Mouse (Mus musculus) liver, embryonic 15.5 days (tissue): ENCODE measurements around the gene Hist1h4h. TPM values are rescaled to one million over a fixed set of nuclear protein-coding genes. Genes with fewer than 3 reads are reported as not detected.

ENCODE experiments used
- ATAC-seq: fragments of 200-750 bp; cut with Nextera tagmentation; 2 replicates; pipeline ENCODE4 v1.8.0; 2017; ENCODE audit warnings: moderate number of reproducible peaks, mild to moderate bottlenecking, moderate library complexity; ENCODE audit not compliant: insufficient read depth
- H3K27ac ChIP-seq: fragments of 300-500 bp; sonication (generic); replicated peaks from 2 replicates; pipeline ENCODE4 v1.5.1; 2015; ENCODE audit warnings: mild to moderate bottlenecking, inconsistent platforms
- H3K27me3 ChIP-seq: fragments of 300-500 bp; sonication (generic); 2 replicates; pipeline ENCODE4 v1.6.1; 2015; ENCODE audit warnings: mild to moderate bottlenecking, inconsistent platforms
- H3K36me3 ChIP-seq: fragments of 300-500 bp; sonication (generic); replicated peaks from 2 replicates; pipeline ENCODE4 v1.6.1; 2015; ENCODE audit warnings: moderate library complexity, mild to moderate bottlenecking, inconsistent platforms
- H3K4me1 ChIP-seq: fragments of 300-500 bp; sonication (generic); replicated peaks from 2 replicates; pipeline ENCODE4 v1.6.1; 2015; ENCODE audit warnings: inconsistent platforms
- H3K4me2 ChIP-seq: fragments of 300-500 bp; sonication (generic); 2 replicates; pipeline ENCODE4 v1.6.1; 2015; ENCODE audit warnings: moderate library complexity, mild to moderate bottlenecking, inconsistent platforms
- H3K4me3 ChIP-seq: fragments of 300-500 bp; sonication (generic); replicated peaks from 2 replicates; pipeline ENCODE4 v1.5.1; 2015; ENCODE audit warnings: mild to moderate bottlenecking, inconsistent platforms
- H3K9ac ChIP-seq: fragments of 300-500 bp; sonication (generic); 2 replicates; pipeline ENCODE4 v1.6.1; 2015; ENCODE audit warnings: moderate library complexity, mild to moderate bottlenecking, inconsistent platforms
- H3K9me3 ChIP-seq: fragments of 300-500 bp; sonication (generic); replicated peaks from 2 replicates; pipeline ENCODE4 v1.6.1; 2016; ENCODE audit warnings: inconsistent platforms
- WGBS: fragments of 180-500 bp; shearing (Covaris S2); methylation state at CpG from one replicate; pipeline ENCODE4 v1.1.7; 2015; ENCODE audit warnings: mixed read lengths; ENCODE audit not compliant: insufficient replicate concordance; 5-methylcytosine and 5-hydroxymethylcytosine counted together
- polyA plus RNA-seq: library from polyadenylated mRNA; unstranded; fragments of >200 nt; fragmentation: Nextera tagmentation; extraction: Ambion mirVana; gene quantifications from 2 replicates; pipeline ENCODE4 v1.2.1, GENCODE M21; 2015

Gene Hist1h4h
- polyA plus RNA-seq, 1 experiment from 2014 or later: 7.0 TPM

DNA sequence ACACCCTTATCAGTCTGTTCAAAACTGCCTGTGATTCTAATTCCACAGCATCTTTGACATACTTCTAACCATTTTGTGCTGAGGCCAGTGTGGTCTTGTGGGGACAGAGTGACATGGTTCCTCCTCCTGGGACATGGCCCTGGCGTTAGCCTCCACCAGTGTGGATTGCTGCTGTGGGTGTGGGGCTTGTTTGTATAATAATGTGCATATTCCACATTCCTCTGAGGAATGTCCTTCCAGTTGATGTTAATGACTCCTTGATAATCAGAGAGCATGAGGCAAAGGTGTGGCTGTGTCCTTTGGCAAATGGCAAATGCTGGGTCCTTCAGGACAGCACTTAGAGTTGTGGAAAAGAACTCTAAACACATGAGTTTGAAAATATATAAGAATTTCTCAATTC is 17.3 kb upstream of the Hist1h4h start:
- H3K9me3 ChIP-seq: no peaks in the 10 kb centered on the region
- H3K36me3 ChIP-seq: no peaks in the 10 kb centered on the region
- H3K27me3 ChIP-seq: no peaks in the 10 kb centered on the region
- WGBS: 67% methylated on average over 1 of the region's 1 CpGs
- no peak overlapping the region for H3K9ac ChIP-seq
- H3K4me1 ChIP-seq: peaks cover 22% of the 10 kb centered on the region
- H3K27ac ChIP-seq: no peak overlapping the region
- no peak overlapping the region for H3K4me2 ChIP-seq
- no peak for ATAC-seq
- no peak overlapping the region for H3K4me3 ChIP-seq

DNA sequence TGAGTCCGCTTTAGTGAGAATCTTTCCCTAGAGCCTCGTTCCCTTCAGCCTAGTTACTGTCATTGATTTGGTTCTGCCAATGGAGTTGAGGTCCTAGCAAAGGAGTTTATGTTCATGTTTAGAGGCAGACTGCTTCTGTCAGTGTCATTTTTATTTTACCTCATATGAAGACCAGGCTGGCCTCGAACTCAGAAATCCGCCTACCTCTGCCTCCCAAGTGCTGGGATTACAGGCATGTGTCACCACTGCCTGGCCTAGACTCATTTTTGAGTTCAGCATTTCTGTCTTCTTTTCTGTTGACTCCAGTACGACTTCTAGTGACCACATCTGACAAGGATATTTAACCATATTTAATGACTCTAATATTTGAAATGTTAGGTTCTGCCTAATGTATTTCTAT is 15.6 kb upstream of the Hist1h4h start:
- ATAC-seq: no peak
- Histone ChIP-seq H3K27me3 (no peaks in the 10 kb centered on the region), H3K4me1 (peaks cover 29% of the 10 kb centered on the region), H3K9me3 (no peaks in the 10 kb centered on the region), H3K27ac (no peak overlapping the region), H3K9ac (no peak overlapping the region), H3K36me3 (no peaks in the 10 kb centered on the region), H3K4me2 (no peak overlapping the region), H3K4me3 (no peak overlapping the region)
- WGBS: 60% methylated on average over 5 of the region's 5 CpGs

DNA sequence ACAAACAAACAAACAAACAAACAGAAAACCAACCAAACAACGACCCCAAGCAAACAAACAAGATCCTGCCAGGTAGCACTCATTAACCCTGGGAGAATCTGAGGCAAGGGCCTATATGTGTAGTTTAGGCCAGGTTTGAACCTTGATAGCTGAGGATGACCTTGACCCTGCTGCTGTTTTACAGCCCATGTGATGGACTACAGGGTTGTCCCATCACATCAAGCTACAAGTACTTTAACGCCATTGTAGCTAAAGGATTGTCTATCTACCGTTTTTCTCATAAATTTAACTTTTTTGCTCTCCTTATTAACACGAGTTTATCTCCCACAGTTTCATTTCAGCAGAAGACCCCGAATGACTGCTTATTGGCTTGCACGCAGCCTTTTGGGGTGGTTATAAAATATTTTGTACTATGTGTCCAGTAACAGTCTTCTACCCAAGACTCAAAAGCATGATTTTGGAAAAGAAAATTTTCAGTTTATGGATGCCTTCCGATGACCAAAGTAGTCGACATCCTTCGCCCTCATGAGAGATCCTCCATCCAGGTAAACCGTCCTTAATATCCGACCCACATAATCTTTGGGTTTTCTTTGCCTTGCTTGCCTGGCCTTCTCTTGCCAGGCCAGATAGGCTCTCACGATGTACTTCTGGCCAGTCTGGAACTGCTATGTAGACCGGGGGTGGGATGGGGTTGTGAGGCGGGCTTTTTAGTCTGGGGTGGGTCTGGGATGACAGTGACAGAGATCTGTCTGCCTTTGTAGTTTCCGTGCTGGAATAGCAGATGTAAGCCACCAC is 14.8 kb upstream of the Hist1h4h start:
- Histone ChIP-seq H3K4me2 (peak overlapping the region; percentile 89), H3K36me3 (no peaks in the 10 kb centered on the region), H3K27ac (no peak overlapping the region), H3K9ac (peak overlapping the region; percentile 24; the same call in 1 of the 2 replicates), H3K4me3 (peak overlapping the region; percentile 62), H3K4me1 (peaks cover 33% of the 10 kb centered on the region), H3K27me3 (no peaks in the 10 kb centered on the region), H3K9me3 (no peaks in the 10 kb centered on the region)
- 50% methylated on average over 15 of the region's 15 CpGs for WGBS
- ATAC-seq: no peak

GRCm38 (mm10) chr13:23516822-23517602 is 13.8 kb upstream of the Hist1h4h start:
- peak overlapping the region; percentile 62 for H3K4me3 ChIP-seq
- no peaks in the 10 kb centered on the region for H3K9me3 ChIP-seq
- H3K9ac ChIP-seq: peak overlapping the region; percentile 63
- WGBS: under 1% methylated on average over 19 of the region's 19 CpGs
- H3K27ac ChIP-seq: peak overlapping the region; percentile 84
- H3K27me3 ChIP-seq: no peaks in the 10 kb centered on the region
- peaks cover 37% of the 10 kb centered on the region for H3K4me1 ChIP-seq
- no peaks in the 10 kb centered on the region for H3K36me3 ChIP-seq
- peak overlapping the region; percentile 89 for H3K4me2 ChIP-seq
- peak; percentile 48 for ATAC-seq

DNA sequence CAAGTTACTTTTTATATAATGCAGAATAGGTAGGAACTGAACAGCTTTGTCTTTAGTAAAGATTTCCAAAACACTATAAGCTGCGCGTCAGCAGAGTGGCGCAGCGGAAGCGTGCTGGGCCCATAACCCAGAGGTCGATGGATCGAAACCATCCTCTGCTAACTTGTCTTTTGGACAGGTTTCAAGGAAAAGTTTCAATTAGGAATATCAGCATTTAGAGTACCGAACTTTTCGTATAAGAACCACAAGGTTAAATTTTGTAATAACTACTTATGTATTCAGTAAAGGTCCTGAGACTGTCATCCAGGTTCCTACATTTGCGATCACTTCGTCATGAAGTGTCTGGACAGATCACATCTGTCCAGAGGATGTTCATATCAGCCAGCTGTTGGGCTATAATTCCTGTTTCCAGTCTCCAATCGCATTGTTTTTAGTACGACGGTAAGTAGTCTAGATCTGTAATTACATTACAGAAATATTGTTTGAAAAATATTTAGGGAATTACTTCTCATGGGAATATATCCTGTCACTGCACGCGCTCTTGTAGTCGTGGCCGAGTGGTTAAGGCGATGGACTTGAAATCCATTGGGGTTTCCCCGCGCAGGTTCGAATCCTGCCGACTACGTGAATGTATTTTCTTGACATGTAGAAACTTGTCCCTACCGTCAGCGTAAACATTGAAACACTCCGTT is 13.1 kb upstream of the Hist1h4h start:
- H3K4me3 ChIP-seq: peak overlapping the region; percentile 62
- peaks cover 38% of the 10 kb centered on the region for H3K4me1 ChIP-seq
- H3K9me3 ChIP-seq: no peaks in the 10 kb centered on the region
- peak overlapping the region; percentile 84 for H3K27ac ChIP-seq
- no peaks in the 10 kb centered on the region for H3K27me3 ChIP-seq
- peak overlapping the region; percentile 89 for H3K4me2 ChIP-seq
- WGBS: under 1% methylated on average over 27 of the region's 27 CpGs
- ATAC-seq: peak; percentile 81
- peak overlapping the region; percentile 63 for H3K9ac ChIP-seq
- no peaks in the 10 kb centered on the region for H3K36me3 ChIP-seq

GRCm38 (mm10) chr13:23518295-23518603 is 12.6 kb upstream of the Hist1h4h start:
- Histone ChIP-seq H3K36me3 (no peaks in the 10 kb centered on the region), H3K4me3 (peak overlapping the region; percentile 62), H3K4me2 (peak overlapping the region; percentile 89), H3K27me3 (no peaks in the 10 kb centered on the region), H3K27ac (peak overlapping the region; percentile 84), H3K9me3 (no peaks in the 10 kb centered on the region), H3K9ac (peak overlapping the region; percentile 49), H3K4me1 (peaks cover 38% of the 10 kb centered on the region)
- no peak for ATAC-seq
- WGBS: under 1% methylated on average over 6 of the region's 6 CpGs

- no peaks in the 10 kb centered on the region for H3K27me3 ChIP-seq
- 1% methylated on average over 6 of the region's 6 CpGs for WGBS
- H3K36me3 ChIP-seq: no peaks in the 10 kb centered on the region
- H3K4me2 ChIP-seq: peak overlapping the region; percentile 89
- H3K9ac ChIP-seq: no peak overlapping the region
- no peaks in the 10 kb centered on the region for H3K9me3 ChIP-seq
- peak overlapping the region; percentile 75 for H3K27ac ChIP-seq
- peaks cover 39% of the 10 kb centered on the region for H3K4me1 ChIP-seq
- peak overlapping the region; percentile 62 for H3K4me3 ChIP-seq
- peak; percentile 62 for ATAC-seq
Observed at GRCm38 (mm10) chr13:23518885-23519284, 12.0 kb upstream of the Hist1h4h start.

GRCm38 (mm10) chr13:23519416-23519815 is 11.4 kb upstream of the Hist1h4h start:
- peaks cover 42% of the 10 kb centered on the region for H3K4me1 ChIP-seq
- peak overlapping the region; percentile 75 for H3K27ac ChIP-seq
- no peaks in the 10 kb centered on the region for H3K36me3 ChIP-seq
- peak overlapping the region; percentile 62 for H3K4me3 ChIP-seq
- peak overlapping the region; percentile 89 for H3K4me2 ChIP-seq
- under 1% methylated on average over 10 of the region's 10 CpGs for WGBS
- no peak overlapping the region for H3K9ac ChIP-seq
- H3K27me3 ChIP-seq: no peaks in the 10 kb centered on the region
- peak; percentile 45 for ATAC-seq
- no peaks in the 10 kb centered on the region for H3K9me3 ChIP-seq

DNA sequence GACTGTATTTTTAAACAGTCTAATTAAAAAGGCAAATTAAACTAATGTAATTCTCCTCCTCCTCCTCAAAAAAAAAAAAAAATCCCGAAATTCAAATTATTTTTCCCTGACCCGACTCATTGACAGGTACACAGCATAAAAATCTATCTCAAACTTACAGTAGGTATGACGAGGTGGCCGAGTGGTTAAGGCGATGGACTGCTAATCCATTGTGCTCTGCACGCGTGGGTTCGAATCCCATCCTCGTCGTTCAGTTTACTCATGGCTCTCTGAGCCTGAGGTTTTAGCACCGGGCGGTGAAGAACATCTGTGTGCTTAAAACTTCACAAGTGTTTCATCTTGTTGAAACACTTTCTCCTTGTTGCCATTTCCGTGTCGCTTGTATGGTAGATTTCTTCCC is 9.1 kb upstream of the Hist1h4h start:
- WGBS: under 1% methylated on average over 14 of the region's 14 CpGs
- peaks cover 50% of the 10 kb centered on the region for H3K4me1 ChIP-seq
- peak overlapping the region; percentile 50 for H3K4me2 ChIP-seq
- no peaks in the 10 kb centered on the region for H3K27me3 ChIP-seq
- H3K9me3 ChIP-seq: no peaks in the 10 kb centered on the region
- H3K27ac ChIP-seq: no peak overlapping the region
- H3K9ac ChIP-seq: no peak overlapping the region
- H3K36me3 ChIP-seq: no peaks in the 10 kb centered on the region
- peak; percentile 32; the same call in 1 of the 2 replicates for ATAC-seq
- H3K4me3 ChIP-seq: peak overlapping the region; percentile 13

GRCm38 (mm10) chr13:23523976-23524375 is 6.9 kb upstream of the Hist1h4h start:
- H3K36me3 ChIP-seq: no peaks in the 10 kb centered on the region
- H3K4me2 ChIP-seq: no peak overlapping the region
- WGBS: 31% methylated on average over 5 of the region's 5 CpGs
- H3K9me3 ChIP-seq: no peaks in the 10 kb centered on the region
- no peaks in the 10 kb centered on the region for H3K27me3 ChIP-seq
- H3K4me1 ChIP-seq: peaks cover 56% of the 10 kb centered on the region
- no peak for ATAC-seq
- no peak overlapping the region for H3K9ac ChIP-seq
- no peak overlapping the region for H3K4me3 ChIP-seq
- H3K27ac ChIP-seq: no peak overlapping the region

- no peak overlapping the region for H3K27ac ChIP-seq
- no peaks in the 10 kb centered on the region for H3K36me3 ChIP-seq
- WGBS: 11% methylated on average over 5 of the region's 5 CpGs
- 0 out of 2 replicates have a peak, but pooled peaks have one; percentile 13 for ATAC-seq
- H3K9ac ChIP-seq: 0 out of 2 replicates have a peak overlapping the region, but pooled peaks have one; percentile 5
- H3K9me3 ChIP-seq: no peaks in the 10 kb centered on the region
- no peak overlapping the region for H3K4me3 ChIP-seq
- H3K4me2 ChIP-seq: peak overlapping the region; percentile 18; the same call in 1 of the 2 replicates
- peaks cover 56% of the 10 kb centered on the region for H3K4me1 ChIP-seq
- H3K27me3 ChIP-seq: no peaks in the 10 kb centered on the region
Observed at GRCm38 (mm10) chr13:23524654-23525053, 6.2 kb upstream of the Hist1h4h start.
